ENCODE assay signal across 9 mouse cellular contexts in genomic region chr14:78203726-78204565, GRCm38 (mm10).
DNase-seq lines count a peak whose midpoint lies in the region; ATAC-seq lines count a peak whose summit lies in the region.
"Had no signal": no experiment of that assay in that cellular context is flagged by ENCODE, and none has a peak within 500 bp of the region (broad histone marks: within the 10 kb centered on the region; RNA-seq: fewer than 3 reads in every experiment).

No protein-coding gene starts in this region.

- H3K36me3 ChIP-seq in embryonic facial prominence, embryonic 11.5 days (replicated peaks; ENCODE audit: control insufficient read depth, insufficient read depth, low read depth, low read length) = no peaks in the 10 kb centered on the region
- no peaks in the 10 kb centered on the region for H3K36me3 ChIP-seq in embryonic facial prominence, embryonic 10.5 days (replicated peaks)
- H3K36me3 ChIP-seq in forebrain, embryonic 14.5 days (ENCODE audit: control insufficient read depth, insufficient read depth, low read length) = no peaks in the 10 kb centered on the region
- H3K36me3 ChIP-seq in intestine, embryonic 16.5 days (ENCODE audit: control insufficient read depth, insufficient read depth, low read length) = no peaks in the 10 kb centered on the region

- no peaks in the 10 kb centered on the region for H3K4me1 ChIP-seq in embryonic facial prominence, embryonic 11.5 days (ENCODE audit: control insufficient read depth, insufficient read depth, low read length)
- no peaks in the 10 kb centered on the region for H3K4me1 ChIP-seq in embryonic facial prominence, embryonic 10.5 days
- H3K4me1 ChIP-seq in forebrain, embryonic 14.5 days (ENCODE audit: control insufficient read depth, insufficient read depth, low read length) = no peaks in the 10 kb centered on the region
- no peaks in the 10 kb centered on the region for H3K4me1 ChIP-seq in intestine, embryonic 16.5 days (ENCODE audit: control insufficient read depth, insufficient read depth, low read length)

- H3K4me3 ChIP-seq in embryonic facial prominence, embryonic 11.5 days (ENCODE audit: low read depth, low read length) = no peak overlapping the region
- H3K4me3 ChIP-seq in embryonic facial prominence, embryonic 10.5 days = no peak overlapping the region
- no peak overlapping the region for H3K4me3 ChIP-seq in forebrain, embryonic 14.5 days (ENCODE audit: low read depth, low read length)
- no peak overlapping the region for H3K4me3 ChIP-seq in intestine, embryonic 16.5 days (ENCODE audit: low read length)

- ATAC-seq in embryonic facial prominence, embryonic 11.5 days (replicated peaks; ENCODE audit: insufficient number of reproducible peaks, low FRiP score, low TSS enrichment, low read depth) = no peak
- peak; percentile 91 for ATAC-seq in forebrain, embryonic 14.5 days
- ATAC-seq in intestine, embryonic 16.5 days = no peak

- H3K9me3 ChIP-seq in embryonic facial prominence, embryonic 11.5 days (replicated peaks; ENCODE audit: control insufficient read depth, low read length) = no peaks in the 10 kb centered on the region
- H3K9me3 ChIP-seq in embryonic facial prominence, embryonic 10.5 days = no peaks in the 10 kb centered on the region
- no peaks in the 10 kb centered on the region for H3K9me3 ChIP-seq in forebrain, embryonic 14.5 days (replicated peaks; ENCODE audit: control insufficient read depth, low read length)
- no peaks in the 10 kb centered on the region for H3K9me3 ChIP-seq in intestine, embryonic 16.5 days (ENCODE audit: control insufficient read depth, low read length)

- no peak overlapping the region for H3K27ac ChIP-seq in embryonic facial prominence, embryonic 11.5 days (replicated peaks; ENCODE audit: low read depth, low read length)
- H3K27ac ChIP-seq in embryonic facial prominence, embryonic 10.5 days (replicated peaks) = no peak overlapping the region
- H3K27ac ChIP-seq in forebrain, embryonic 14.5 days (ENCODE audit: low read depth, low read length) = peak overlapping the region; percentile 73
- no peak overlapping the region for H3K27ac ChIP-seq in intestine, embryonic 16.5 days (ENCODE audit: low read length)

- H3K9ac ChIP-seq in embryonic facial prominence, embryonic 11.5 days (replicated peaks; ENCODE audit: low read length) = no peak overlapping the region
- H3K9ac ChIP-seq in forebrain, embryonic 14.5 days (ENCODE audit: low read length) = no peak overlapping the region
- no peak overlapping the region for H3K9ac ChIP-seq in intestine, embryonic 16.5 days (ENCODE audit: low read depth, low read length)

- DNase-seq in embryonic facial prominence, embryonic 11.5 days (ENCODE audit: low spot score) = peak; percentile 15
- no peak for DNase-seq in embryonic facial prominence, embryonic 10.5 days (ENCODE audit: low spot score)
- peak; percentile 86 for DNase-seq in forebrain, embryonic 14.5 days (ENCODE audit: low spot score)
- DNase-seq in left cerebral cortex, adult 11 months (ENCODE audit: low spot score) = peak; percentile 21
- peak; percentile 63 for DNase-seq in right cerebral cortex, adult 18-20 months
- DNase-seq in adrenal gland, postnatal 36 days = no peak
- no peak for DNase-seq in gastrocnemius, adult 18-20 months (ENCODE audit: low spot score)

- no peak overlapping the region for H3K4me2 ChIP-seq in embryonic facial prominence, embryonic 11.5 days (ENCODE audit: low read depth, low read length)
- peak overlapping the region; percentile 29; the same call in 1 of the 2 replicates for H3K4me2 ChIP-seq in forebrain, embryonic 14.5 days (ENCODE audit: low read length)
- H3K4me2 ChIP-seq in intestine, embryonic 16.5 days (ENCODE audit: low read depth, low read length) = no peak overlapping the region
- H3K4me2 ChIP-seq: heart, embryonic 11.5 days had no signal

- H3K27me3 ChIP-seq in embryonic facial prominence, embryonic 11.5 days (ENCODE audit: control insufficient read depth, insufficient read depth, low read length) = no peaks in the 10 kb centered on the region
- no peaks in the 10 kb centered on the region for H3K27me3 ChIP-seq in embryonic facial prominence, embryonic 10.5 days (replicated peaks; ENCODE audit: low read depth, poor library complexity, severe bottlenecking)
- H3K27me3 ChIP-seq in forebrain, embryonic 14.5 days (replicated peaks; ENCODE audit: control insufficient read depth, insufficient read depth, low read length) = no peaks in the 10 kb centered on the region
- H3K27me3 ChIP-seq in intestine, embryonic 16.5 days (replicated peaks; ENCODE audit: control insufficient read depth, insufficient read depth, low read length) = no peaks in the 10 kb centered on the region

- WGBS in embryonic facial prominence, embryonic 11.5 days = 79% methylated on average over 15 of the region's 15 CpGs
- WGBS in embryonic facial prominence, embryonic 10.5 days = 79% methylated on average over 15 of the region's 15 CpGs
- 63% methylated on average over 15 of the region's 15 CpGs for WGBS in forebrain, embryonic 14.5 days
- WGBS in intestine, embryonic 16.5 days = 83% methylated on average over 15 of the region's 15 CpGs

Comparison
In these comparisons a context has a peak if more than half of its experiments do, and no peak if none do; other contexts are left out.
1. DNase-seq: peak in embryonic facial prominence, embryonic 11.5 days (single experiment), forebrain, embryonic 14.5 days (single experiment), left cerebral cortex, adult 11 months (single experiment) and right cerebral cortex, adult 18-20 months (single experiment); none in embryonic facial prominence, embryonic 10.5 days (single experiment), adrenal gland, postnatal 36 days (0 of 2) and gastrocnemius, adult 18-20 months (single experiment).